Mouse (Mus musculus): Measurements from ENCODE around the gene Taf4. TPM values are rescaled to one million over a fixed set of nuclear protein-coding genes. Genes with fewer than 3 reads are reported as not detected.

Taf4 gene
- total RNA-seq, 2 experiments from 2014 or later = 21.3 to 22.4 TPM

DNA sequence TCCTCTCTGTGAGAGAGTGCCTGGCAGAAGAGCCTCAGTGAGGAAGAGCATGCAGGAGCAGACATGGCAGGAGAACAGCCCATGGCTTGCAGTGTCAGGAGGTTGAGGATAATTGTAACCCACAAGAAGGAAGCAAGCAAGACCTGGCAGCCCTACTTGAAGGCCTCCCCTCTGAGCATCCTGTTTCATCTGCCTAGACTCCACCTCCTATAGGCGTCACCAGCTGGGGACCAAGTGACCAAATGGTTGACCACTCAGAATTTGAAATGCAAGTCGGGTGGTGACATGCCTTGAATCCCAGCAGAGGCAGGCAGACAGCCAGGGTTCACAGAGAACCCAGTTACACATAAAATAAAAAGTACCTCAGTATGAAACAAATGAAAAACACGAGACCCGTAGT lies 4.2 kb upstream of the Taf4 start:
- DNase-seq = no peak

DNA sequence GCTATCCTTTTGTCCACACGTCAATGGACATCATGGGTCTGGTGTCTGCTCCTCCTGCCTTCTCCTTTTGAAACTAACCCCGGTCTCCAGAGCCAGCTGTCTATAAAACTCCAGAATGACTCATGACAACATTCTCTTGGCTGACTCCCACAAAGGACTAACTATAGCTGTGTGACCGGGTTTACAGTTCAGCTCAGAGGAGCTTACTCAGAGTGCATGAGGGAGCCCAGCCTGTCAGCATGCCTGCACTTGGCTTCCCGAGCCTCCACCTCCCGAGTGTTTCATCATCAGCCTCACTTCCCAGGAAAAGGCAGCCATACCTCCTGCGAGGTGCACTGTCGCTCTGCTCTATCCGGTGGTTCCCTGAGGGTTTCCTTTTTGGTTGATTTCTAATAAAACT lies 3.4 kb upstream of the Taf4 start:
- no peak for DNase-seq

- no peak for DNase-seq
These were observed 1.8 kb upstream of the Taf4 start for GRCm38 (mm10) chr2:179978250-179978649.

- DNase-seq = peak in 1 of 2 experiments; percentile 27
These were observed 1.0 kb upstream of the Taf4 start for GRCm38 (mm10) chr2:179977344-179978025.

DNA sequence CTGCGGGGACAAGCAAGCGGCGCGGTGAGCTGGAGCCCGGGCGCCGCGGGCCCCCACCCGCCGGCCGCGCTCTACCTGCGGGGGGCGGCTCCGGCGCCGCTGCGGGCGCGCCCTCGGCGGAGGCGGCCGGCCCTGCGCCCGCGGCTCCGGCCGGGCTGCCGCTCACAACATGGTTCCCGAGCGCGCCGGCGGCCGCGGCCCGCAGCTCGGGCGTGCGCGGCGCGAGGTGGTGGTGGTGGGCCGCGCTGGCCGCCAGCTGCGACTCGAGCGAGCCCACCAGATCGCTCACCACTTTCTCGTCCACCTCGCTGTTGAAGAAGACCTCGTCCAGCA lies 185 bp downstream of the Taf4 start:
- DNase-seq = no peak

DNA sequence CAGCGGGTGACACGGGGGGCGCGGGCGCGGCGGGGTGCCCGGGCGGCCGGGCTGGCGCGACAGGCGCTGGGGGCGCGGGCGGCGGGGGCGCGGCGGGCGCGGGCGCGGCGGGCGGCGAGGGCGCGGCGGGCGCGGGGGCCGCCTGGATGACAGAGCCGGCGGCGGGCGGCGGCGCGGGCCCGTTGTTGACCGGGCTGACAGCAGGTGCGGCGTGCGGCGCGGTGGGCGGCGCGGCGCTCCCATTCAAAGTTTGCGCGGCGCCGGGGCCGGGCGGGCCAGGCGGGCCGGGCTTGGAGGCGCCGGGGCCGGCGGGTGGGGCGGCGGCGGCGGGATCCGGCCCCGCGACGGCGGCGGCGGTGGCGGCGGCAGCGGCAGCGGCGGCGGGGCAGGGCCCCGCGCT lies 595 bp downstream of the Taf4 start:
- DNase-seq = no peak

- DNase-seq = no peak
These were observed 1.6 kb downstream of the Taf4 start for GRCm38 (mm10) chr2:179974651-179975471.

DNA sequence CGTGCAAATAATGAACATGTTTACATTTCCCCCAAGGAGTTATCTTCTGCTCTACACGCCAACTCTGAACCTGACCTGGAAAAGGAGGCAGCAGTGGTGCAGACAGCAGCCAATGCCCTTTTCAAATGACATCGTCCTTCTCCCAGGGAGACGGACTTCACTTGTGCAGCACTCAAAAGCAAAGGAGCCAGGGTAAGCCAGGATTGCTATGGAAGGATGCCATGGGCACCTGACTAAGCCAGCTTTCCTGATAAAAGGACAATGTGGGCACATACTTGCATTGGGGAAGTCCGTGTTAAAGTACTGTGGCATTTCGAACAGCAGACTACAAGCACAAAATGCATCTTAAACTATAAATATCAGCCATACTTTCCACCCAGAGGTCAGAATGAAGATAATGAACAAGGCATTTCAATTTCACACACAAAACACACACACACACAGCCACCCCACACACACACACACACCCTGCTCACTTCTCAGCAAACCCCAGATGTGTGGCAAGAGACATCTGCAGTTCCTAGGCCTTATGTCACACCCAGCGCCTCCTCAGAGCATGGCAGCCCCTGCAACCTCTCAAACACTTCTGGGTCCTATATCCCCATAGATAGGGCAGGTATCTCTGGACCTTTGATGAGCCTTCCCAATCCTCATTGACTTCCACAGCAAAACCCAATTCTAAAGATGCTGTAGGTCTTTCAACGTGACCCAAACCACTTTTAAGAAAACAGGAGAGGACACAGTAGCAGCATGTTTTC lies 2.4 kb downstream of the Taf4 start:
- no peak for DNase-seq

- no peak for DNase-seq
These were observed 4.0 kb downstream of the Taf4 start for GRCm38 (mm10) chr2:179972406-179972805.

DNA sequence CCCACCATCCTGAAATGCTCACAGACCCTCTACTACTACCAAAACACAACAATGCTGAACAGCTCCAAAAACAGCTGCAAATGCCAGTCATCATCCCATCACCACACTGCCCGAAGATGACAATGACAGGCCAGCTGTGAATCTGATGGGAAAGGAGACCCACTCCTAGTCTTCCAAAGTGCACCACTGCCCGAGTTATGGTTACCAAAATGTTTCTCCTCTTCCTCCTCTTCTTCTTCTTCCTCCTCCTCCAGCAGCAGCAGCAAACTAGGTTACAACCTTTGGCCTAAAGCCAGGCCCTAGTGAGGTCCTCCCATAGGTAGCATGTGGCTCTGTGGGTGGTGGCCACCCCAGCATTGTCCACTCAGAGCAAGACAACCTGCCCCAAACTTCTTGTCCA lies 4.6 kb downstream of the Taf4 start:
- no peak for DNase-seq

GRCm38 (mm10) chr2:179969137-179969536 lies 7.3 kb downstream of the Taf4 start:
- DNase-seq = no peak

DNA sequence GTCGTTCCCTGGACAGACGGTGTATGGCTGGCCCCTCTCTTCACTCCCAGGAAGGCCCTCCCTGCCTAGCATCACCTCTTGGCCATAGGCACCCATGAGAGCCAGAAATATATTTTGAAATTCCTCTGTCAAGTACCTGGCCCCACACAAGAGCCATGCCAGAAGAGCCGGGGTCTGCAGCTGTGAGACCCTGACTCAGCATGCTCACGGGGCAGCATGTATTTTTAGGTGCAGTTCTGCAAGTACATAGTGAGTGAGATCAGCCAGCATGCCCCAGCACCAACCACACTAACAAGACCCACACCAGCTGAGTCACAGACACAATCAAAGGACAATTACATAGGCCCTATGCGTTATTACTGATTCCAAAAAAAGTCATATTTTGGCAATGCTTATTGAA lies 8.8 kb downstream of the Taf4 start:
- DNase-seq = no peak

DNA sequence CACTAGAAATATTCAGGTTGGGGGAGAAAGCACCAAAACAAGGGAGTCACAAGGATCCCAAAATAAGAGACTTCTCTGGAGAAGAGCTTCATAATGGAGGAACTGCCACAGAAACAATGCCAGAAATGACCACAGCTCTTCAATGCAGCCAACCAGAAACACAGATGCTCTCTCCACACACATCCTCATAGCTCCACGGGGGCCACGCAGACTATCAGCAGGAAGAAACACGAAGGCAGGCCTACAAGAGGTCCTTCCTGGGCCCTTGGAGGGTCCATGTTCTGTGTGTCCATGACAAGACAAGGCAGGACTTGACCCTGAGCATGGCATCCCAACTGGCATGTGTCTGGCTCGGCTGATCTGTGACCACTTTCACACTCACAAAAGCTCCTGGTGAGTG lies 15.0 kb downstream of the Taf4 start:
- DNase-seq = no peak

- no peak for DNase-seq
These were observed 16.1 kb downstream of the Taf4 start for GRCm38 (mm10) chr2:179960327-179960726.

- no peak for DNase-seq
These were observed 17.1 kb downstream of the Taf4 start for GRCm38 (mm10) chr2:179959391-179959790.

GRCm38 (mm10) chr2:179951542-179952524 lies 24.6 kb downstream of the Taf4 start:
- no peak for DNase-seq

DNA sequence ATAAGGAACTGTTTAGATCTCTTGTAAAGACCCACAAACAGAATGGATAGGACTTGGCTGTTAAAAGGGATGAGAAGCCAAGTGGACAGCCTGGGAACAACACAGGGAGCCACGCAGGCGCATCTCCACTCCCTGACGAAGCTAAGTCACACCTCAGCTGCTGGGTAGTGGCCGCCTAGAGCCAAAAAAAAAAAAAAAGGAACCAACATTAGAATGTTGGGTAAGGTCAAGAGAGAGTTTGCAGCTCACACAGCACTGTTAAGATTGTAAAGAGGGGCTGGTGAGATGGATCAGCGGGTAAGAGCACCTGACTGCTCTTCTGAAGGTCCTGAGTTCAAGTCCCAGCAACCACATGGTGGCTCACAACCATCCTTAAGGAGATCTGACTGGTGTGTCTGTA lies 27.6 kb downstream of the Taf4 start:
- DNase-seq = no peak

GRCm38 (mm10) chr2:179947607-179948006 lies 28.8 kb downstream of the Taf4 start:
- DNase-seq = no peak

DNA sequence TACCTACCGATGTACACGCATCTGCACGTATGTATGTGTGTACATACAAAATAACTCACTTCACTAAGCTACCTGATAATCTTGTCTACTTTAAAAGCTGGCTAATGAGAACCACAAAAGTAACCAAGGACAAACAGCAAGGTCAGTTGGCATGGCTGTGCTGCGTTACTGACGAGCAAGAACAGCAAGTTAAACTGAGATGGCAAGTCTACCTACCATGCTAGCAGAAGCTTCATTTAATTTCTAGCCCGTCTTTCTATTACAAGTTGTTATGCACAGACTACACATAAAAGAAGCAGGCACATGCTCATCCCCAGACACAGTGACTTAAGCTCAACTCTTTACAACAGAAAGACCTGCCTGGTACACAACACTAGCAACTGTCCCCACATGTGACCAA lies 29.9 kb downstream of the Taf4 start:
- DNase-seq = no peak

DNA sequence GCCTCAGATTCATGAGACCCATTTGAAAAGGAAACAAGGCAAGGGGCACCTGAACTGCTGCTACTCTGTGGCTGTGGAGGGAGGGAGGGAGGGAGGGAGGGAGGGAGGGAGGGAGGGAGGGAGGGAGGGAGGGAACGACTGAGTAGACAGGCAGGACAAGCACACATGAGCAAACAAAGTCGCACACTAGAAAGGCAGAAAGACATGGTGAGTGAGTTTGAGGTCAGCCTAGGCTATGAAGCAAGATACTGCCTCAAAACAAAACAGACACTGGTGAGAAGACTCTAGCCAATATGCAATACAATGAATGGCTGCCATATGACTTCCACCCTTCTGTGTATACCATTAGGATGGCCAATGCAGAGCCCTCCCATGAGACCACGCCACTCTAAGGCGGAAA lies 31.4 kb downstream of the Taf4 start:
- no peak for DNase-seq

DNA sequence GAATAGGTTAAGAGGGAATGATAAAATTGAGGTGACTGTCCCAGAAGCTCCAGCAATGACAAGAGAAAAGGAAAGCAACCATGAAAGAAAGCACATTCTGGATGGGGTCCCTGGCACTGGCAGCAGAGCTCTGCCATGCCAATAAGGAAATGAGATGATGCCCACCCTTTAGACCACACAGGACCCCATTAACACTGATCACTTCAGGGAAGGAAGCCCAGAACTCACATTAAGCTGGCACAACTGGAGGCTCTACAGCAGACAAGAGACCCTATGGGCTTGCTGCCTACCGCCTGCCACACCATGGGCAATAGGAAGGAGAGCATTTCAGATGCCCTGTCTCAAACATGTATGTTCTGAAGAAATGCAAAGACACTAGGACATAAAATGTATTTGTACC lies 34.8 kb downstream of the Taf4 start:
- no peak for DNase-seq

GRCm38 (mm10) chr2:179937091-179937490 lies 39.4 kb downstream of the Taf4 start:
- no peak for DNase-seq

Data from layer of hippocampus, postnatal 36 days (tissue).